Mouse (Mus musculus) kidney, adult 2 months (tissue): ENCODE measurements around the gene Wiz.

Source experiments
- CTCF ChIP-seq: fragments of 200-500 bp; conservative IDR thresholded peaks from 2 replicates; pipeline ENCODE4 v1.5.1; 2011; ENCODE audit warnings: low read depth, mild to moderate bottlenecking, control low read depth, low read length, moderate library complexity, mixed read lengths; ENCODE audit not compliant: insufficient read depth, insufficient read length
- POLR2A ChIP-seq: fragments of 200-500 bp; IDR thresholded peaks from one replicate; pipeline ENCODE4 v1.6.1; 2011; ENCODE audit warnings: low read depth, low read length, control low read depth

GRCm38 (mm10) chr17:32420781-32421180 is 31.5 kb upstream of the Wiz start:
- TF ChIP-seq POLR2A (no peak), CTCF (no peak)
